Mouse (Mus musculus) erythroblast, adult 5-6 weeks (primary cell): ENCODE measurements around the gene Pmpcb. TPM values are rescaled to one million over a fixed set of nuclear protein-coding genes. Genes with fewer than 3 reads are reported as not detected.

Source experiments
- ATAC-seq: replicated peaks from 2 replicates; pipeline ENCODE4 v1.8.0; 2016; ENCODE audit warnings: moderate number of reproducible peaks, mild to moderate bottlenecking, moderate TSS enrichment, inconsistent platforms; ENCODE audit not compliant: poor library complexity, low FRiP score, severe bottlenecking
- total RNA-seq, 2 experiments: library from RNA; stranded (forward) in 1 of 2; stranded (reverse) in 1 of 2; fragments of 150-400 nt in 1 of 2; fragments of 200-764, 138-1000 nt in 1 of 2; gene quantifications; 2 replicates each; pipeline versions ENCODE4 v1.2.3 to v1.2.4; 2015 to 2017; ENCODE audit warnings: low replicate concordance in 2 of 2

Pmpcb gene
- total RNA-seq, 2 experiments from 2014 or later = 20.8 to 31.6 TPM

GRCm38 (mm10) chr5:21787186-21788105 lies 50.5 kb downstream of the Pmpcb start:
- no peak for ATAC-seq

- ATAC-seq = no peak
These were observed 52.1 kb downstream of the Pmpcb start for GRCm38 (mm10) chr5:21789061-21789460.

- ATAC-seq = no peak
These were observed 55.2 kb downstream of the Pmpcb start for GRCm38 (mm10) chr5:21792166-21792565.

- ATAC-seq = no peak
These were observed 66.0 kb downstream of the Pmpcb start for GRCm38 (mm10) chr5:21802907-21803306.

GRCm38 (mm10) chr5:21803691-21804188 lies 66.8 kb downstream of the Pmpcb start:
- ATAC-seq = no peak

- no peak for ATAC-seq
These were observed 67.9 kb downstream of the Pmpcb start for GRCm38 (mm10) chr5:21804837-21805236.

Other genes with a start within 250 kb of the Pmpcb start
- gene Lrrc17, start 193.6 kb upstream of the Pmpcb start, total RNA-seq (2015; ENCODE audit: low replicate concordance) = not detected in 2 replicates
- 0.85 TPM in 1 of 2 replicates, not detected in the other for gene Lrrc17, start 193.6 kb upstream of the Pmpcb start, total RNA-seq (2017; ENCODE audit: low replicate concordance)
- gene Fbxl13, start 91.5 kb upstream of the Pmpcb start, total RNA-seq (2015; ENCODE audit: low replicate concordance) = not detected in 2 replicates
- gene Fbxl13, start 91.5 kb upstream of the Pmpcb start, total RNA-seq (2017; ENCODE audit: low replicate concordance) = not detected in 2 replicates
- 11.0 and 16.7 TPM in 2 replicates for gene Armc10, start 91.3 kb upstream of the Pmpcb start, total RNA-seq (2015; ENCODE audit: low replicate concordance)
- gene Armc10, start 91.3 kb upstream of the Pmpcb start, total RNA-seq (2017; ENCODE audit: low replicate concordance) = 4.6 and 5.1 TPM in 2 replicates
- gene Napepld, start 35.7 kb upstream of the Pmpcb start, total RNA-seq (2015; ENCODE audit: low replicate concordance) = 0.19 and 0.63 TPM in 2 replicates
- gene Napepld, start 35.7 kb upstream of the Pmpcb start, total RNA-seq (2017; ENCODE audit: low replicate concordance) = 0.60 and 2.0 TPM in 2 replicates
- 24.2 and 26.3 TPM in 2 replicates for gene Dnajc2, start 48.1 kb downstream of the Pmpcb start, total RNA-seq (2015; ENCODE audit: low replicate concordance)
- gene Dnajc2, start 48.1 kb downstream of the Pmpcb start, total RNA-seq (2017; ENCODE audit: low replicate concordance) = 33.3 and 36.5 TPM in 2 replicates
- 38.2 and 38.4 TPM in 2 replicates for gene Psmc2, start 48.1 kb downstream of the Pmpcb start, total RNA-seq (2015; ENCODE audit: low replicate concordance)
- 35.4 and 40.5 TPM in 2 replicates for gene Psmc2, start 48.1 kb downstream of the Pmpcb start, total RNA-seq (2017; ENCODE audit: low replicate concordance)
- not detected in 2 replicates for gene Slc26a5, start 128.5 kb downstream of the Pmpcb start, total RNA-seq (2015; ENCODE audit: low replicate concordance)
- not detected in 2 replicates for gene Slc26a5, start 128.5 kb downstream of the Pmpcb start, total RNA-seq (2017; ENCODE audit: low replicate concordance)